Mouse (Mus musculus) gastrocnemius, postnatal 36 days (tissue): ENCODE measurements around the gene Fgfr2. TPM values are rescaled to one million over a fixed set of nuclear protein-coding genes. Genes with fewer than 3 reads are reported as not detected.

Experiments
- DNase-seq, 2 experiments: peaks; one replicate each; pipeline ENCODE4 v3.0.0; 2022
- intact Hi-C: fragments of 180-260 bp; cut with DNase I; formaldehyde crosslinking; loops from one replicate; pipeline ENCODE4 v1.15.1; 2025
- total RNA-seq, 2 experiments: library from RNA; stranded (reverse); gene quantifications; 2 replicates each; pipeline ENCODE4 v1.2.3; 2021

Fgfr2 gene
- total RNA-seq, 2 experiments from 2014 or later = 0.28 to 0.49 TPM

- intact Hi-C loops = no loop called here
- no peak for DNase-seq
Measured at GRCm38 (mm10) chr7:132596557-132597250, 526.4 kb downstream of the Fgfr2 start.

- intact Hi-C loops = no loop called here
- no peak for DNase-seq
Measured at GRCm38 (mm10) chr7:132595787-132596186, 527.4 kb downstream of the Fgfr2 start.

GRCm38 (mm10) chr7:132594325-132594724 lies 528.8 kb downstream of the Fgfr2 start:
- intact Hi-C loops = no loop called here
- no peak for DNase-seq

GRCm38 (mm10) chr7:132593762-132594161 lies 529.4 kb downstream of the Fgfr2 start:
- intact Hi-C loops = no loop called here
- DNase-seq = no peak

GRCm38 (mm10) chr7:132589610-132590009 lies 533.5 kb downstream of the Fgfr2 start:
- intact Hi-C loops = no loop called here
- DNase-seq = no peak

GRCm38 (mm10) chr7:132587167-132587566 lies 536.0 kb downstream of the Fgfr2 start:
- intact Hi-C loops = no loop called here
- no peak for DNase-seq

- intact Hi-C loops = no loop called here
- DNase-seq = no peak
Measured at GRCm38 (mm10) chr7:132585695-132586491, 537.3 kb downstream of the Fgfr2 start.

- no peak for DNase-seq
- intact Hi-C loops = no loop called here
Measured at GRCm38 (mm10) chr7:132581441-132581840, 541.7 kb downstream of the Fgfr2 start.

GRCm38 (mm10) chr7:132580511-132580910 lies 542.6 kb downstream of the Fgfr2 start:
- DNase-seq = no peak
- intact Hi-C loops = no loop called here

GRCm38 (mm10) chr7:132576891-132577290 lies 546.3 kb downstream of the Fgfr2 start:
- intact Hi-C loops = loop anchor here (10.0 kb wide), 1 partner anchor 238 kb away; the partner anchor contains the start of gene Fam53b
- no peak for DNase-seq

- peak; percentile 92 to 93 for DNase-seq
- intact Hi-C loops = loop anchor here (10.0 kb wide), 1 partner anchor 239 kb away; the partner anchor contains the start of gene Fam53b
Measured at GRCm38 (mm10) chr7:132576116-132576650, 547.0 kb downstream of the Fgfr2 start, which contains the start of gene Oat. TSS of gene Oat (minus strand) at chr7:132576398.

- intact Hi-C loops = loop anchor here (10.0 kb wide), 1 partner anchor 239 kb away; the partner anchor contains the start of gene Fam53b
- peak in 1 of 2 experiments; percentile 75 for DNase-seq
Measured at GRCm38 (mm10) chr7:132575623-132576022, 547.5 kb downstream of the Fgfr2 start.

GRCm38 (mm10) chr7:132574646-132575045 lies 548.5 kb downstream of the Fgfr2 start:
- no peak for DNase-seq
- intact Hi-C loops = loop anchor here (10.0 kb wide), 1 partner anchor 240 kb away; the partner anchor contains the start of gene Fam53b

- intact Hi-C loops = loop anchor here (10.0 kb wide), 1 partner anchor 242 kb away; the partner anchor contains the start of gene Fam53b
- DNase-seq = no peak
Measured at GRCm38 (mm10) chr7:132573205-132573604, 549.9 kb downstream of the Fgfr2 start.

- DNase-seq = no peak
- intact Hi-C loops = loop anchor here (10.0 kb wide), 1 partner anchor 242 kb away; the partner anchor contains the start of gene Fam53b
Measured at GRCm38 (mm10) chr7:132572738-132573137, 550.4 kb downstream of the Fgfr2 start.

GRCm38 (mm10) chr7:132571481-132571880 lies 551.7 kb downstream of the Fgfr2 start:
- intact Hi-C loops = loop anchor here (10.0 kb wide), 1 partner anchor 243 kb away; the partner anchor contains the start of gene Fam53b

GRCm38 (mm10) chr7:132570071-132570470 lies 553.1 kb downstream of the Fgfr2 start:
- intact Hi-C loops = loop anchor here (10.0 kb wide), 1 partner anchor 245 kb away; the partner anchor contains the start of gene Fam53b
- no peak for DNase-seq

More at GRCm38 (mm10) chr7:132571481-132571880, 551.7 kb downstream of the Fgfr2 start:
- no peak for DNase-seq

- intact Hi-C loops = no loop called here
- no peak for DNase-seq
Measured at GRCm38 (mm10) chr7:132568817-132569216, 554.3 kb downstream of the Fgfr2 start.

- intact Hi-C loops = no loop called here
- DNase-seq = no peak
Measured at GRCm38 (mm10) chr7:132565831-132566230, 557.3 kb downstream of the Fgfr2 start.

- intact Hi-C loops = no loop called here
- DNase-seq = no peak
Measured at GRCm38 (mm10) chr7:132559138-132559766, 563.9 kb downstream of the Fgfr2 start.
